Mouse (Mus musculus): ENCODE data around the gene Zbtb20. TPM values are rescaled to one million over a fixed set of nuclear protein-coding genes. Genes with fewer than 3 reads are reported as not detected.

Gene Zbtb20
- polyA plus RNA-seq, 1 experiment from 2014 or later: 54.7 TPM

DNA sequence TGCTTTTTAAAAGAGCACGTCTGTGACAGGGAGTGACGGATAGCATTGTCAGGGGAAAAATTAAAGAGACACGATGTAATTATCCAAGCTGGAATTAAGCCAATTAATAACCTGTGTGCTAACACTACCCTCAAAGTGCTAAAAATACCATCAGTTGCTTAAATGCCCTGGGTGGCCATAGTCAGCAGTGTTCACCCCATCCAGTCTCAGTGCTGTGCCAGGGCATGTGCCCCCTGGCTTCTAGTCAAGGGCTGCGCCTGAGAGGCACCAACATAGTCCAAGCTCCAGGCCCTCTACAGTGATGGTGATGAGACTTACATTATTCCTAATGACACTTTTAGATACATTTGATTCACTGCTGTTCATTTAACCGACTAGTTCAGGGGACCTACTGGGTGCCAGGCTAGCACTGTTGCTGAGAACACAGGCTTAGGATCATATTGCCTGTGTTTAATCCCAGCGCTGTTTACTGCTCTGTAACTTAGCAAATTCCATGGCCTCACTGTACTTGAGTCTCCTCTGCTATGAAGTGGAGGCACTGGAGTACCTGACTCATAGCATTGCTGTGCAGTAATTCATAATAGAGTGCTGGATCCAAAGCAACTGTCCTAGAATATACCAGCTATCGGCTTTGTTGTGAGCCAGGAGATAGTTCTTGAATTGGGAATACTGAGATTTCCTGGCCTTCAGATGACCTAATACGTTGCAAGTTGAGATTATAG lies 624.6 kb downstream of the Zbtb20 start:
- no peak for ATAC-seq (replicated peaks; ENCODE audit: low FRiP score)
- H3K9me3 ChIP-seq (ENCODE audit: control insufficient read depth, low read length): no peaks in the 10 kb centered on the region
- no peak overlapping the region for H3K4me2 ChIP-seq (ENCODE audit: low read depth, low read length, severe bottlenecking)
- WGBS: 80% methylated on average over 8 of the region's 8 CpGs
- no peak for DNase-seq (ENCODE audit: low spot score)
- H3K27me3 ChIP-seq (ENCODE audit: control insufficient read depth, insufficient read depth, low read length): no peaks in the 10 kb centered on the region
- H3K4me3 ChIP-seq (ENCODE audit: low read depth, low read length): no peak overlapping the region
- H3K4me1 ChIP-seq (replicated peaks; ENCODE audit: control insufficient read depth, insufficient read depth, low read length): peaks cover 5% of the 10 kb centered on the region; the same call in 1 of the 2 replicates
- no peak overlapping the region; the same call in 1 of the 2 replicates for H3K27ac ChIP-seq (ENCODE audit: low read depth, low read length)
- no peaks in the 10 kb centered on the region for H3K36me3 ChIP-seq (ENCODE audit: control insufficient read depth, insufficient read depth, low read length)
- H3K9ac ChIP-seq (ENCODE audit: low read length): no peak overlapping the region

- 63% methylated on average over 4 of the region's 4 CpGs for WGBS
- no peaks in the 10 kb centered on the region for H3K27me3 ChIP-seq (ENCODE audit: control insufficient read depth, insufficient read depth, low read length)
- no peak for DNase-seq (ENCODE audit: low spot score)
- H3K9ac ChIP-seq (ENCODE audit: low read length): no peak overlapping the region
- H3K36me3 ChIP-seq (ENCODE audit: control insufficient read depth, insufficient read depth, low read length): no peaks in the 10 kb centered on the region
- H3K4me3 ChIP-seq (ENCODE audit: low read depth, low read length): no peak overlapping the region
- H3K27ac ChIP-seq (ENCODE audit: low read depth, low read length): no peak overlapping the region
- peaks cover 9% of the 10 kb centered on the region; the same call in 1 of the 2 replicates for H3K4me1 ChIP-seq (replicated peaks; ENCODE audit: control insufficient read depth, insufficient read depth, low read length)
- no peaks in the 10 kb centered on the region for H3K9me3 ChIP-seq (ENCODE audit: control insufficient read depth, low read length)
- ATAC-seq (replicated peaks; ENCODE audit: low FRiP score): no peak
- H3K4me2 ChIP-seq (ENCODE audit: low read depth, low read length, severe bottlenecking): no peak overlapping the region
Observed at GRCm38 (mm10) chr16:43501284-43501683, 625.6 kb downstream of the Zbtb20 start.

DNA sequence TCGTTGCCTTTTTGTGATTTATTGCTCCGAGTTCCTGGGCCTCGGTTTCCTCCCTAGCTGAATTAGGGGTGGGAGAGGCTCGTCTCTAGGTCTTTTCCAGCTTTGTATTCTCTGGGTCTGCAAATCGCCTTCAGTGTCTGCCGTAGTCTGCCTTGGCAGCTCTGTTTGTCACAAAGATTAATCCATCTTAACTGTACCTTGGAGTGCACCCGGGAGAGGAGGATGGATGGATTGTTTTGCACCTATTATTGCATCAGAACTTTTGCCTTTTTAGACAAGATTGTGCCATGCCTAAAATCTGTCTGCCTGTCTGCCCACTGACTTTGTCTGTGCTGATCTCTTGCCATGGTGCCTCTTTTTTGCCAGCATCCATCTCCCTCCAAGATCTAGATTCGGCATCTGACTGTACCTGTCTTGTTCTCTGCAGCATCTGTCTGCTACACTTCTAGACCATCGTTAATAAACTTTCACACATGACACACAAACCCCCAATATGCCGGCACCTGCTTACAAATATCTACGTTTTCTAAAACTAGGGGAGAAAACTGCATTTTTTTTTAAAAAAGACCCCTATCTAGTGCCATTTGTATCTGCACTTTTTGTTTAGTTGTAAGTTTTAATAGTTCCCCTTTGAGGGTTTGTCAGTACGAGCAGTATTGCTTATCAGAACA lies 626.8 kb downstream of the Zbtb20 start:
- no peak for DNase-seq (ENCODE audit: low spot score)
- Histone ChIP-seq H3K9ac (ENCODE audit: low read length) (peak overlapping the region; percentile 92; the same call in 1 of the 2 replicates), H3K4me3 (ENCODE audit: low read depth, low read length) (peak overlapping the region; percentile 49), H3K4me1 (replicated peaks; ENCODE audit: control insufficient read depth, insufficient read depth, low read length) (peaks cover 13% of the 10 kb centered on the region; the same call in 1 of the 2 replicates), H3K4me2 (ENCODE audit: low read depth, low read length, severe bottlenecking) (peak overlapping the region; percentile 68), H3K9me3 (ENCODE audit: control insufficient read depth, low read length) (no peaks in the 10 kb centered on the region), H3K36me3 (ENCODE audit: control insufficient read depth, insufficient read depth, low read length) (no peaks in the 10 kb centered on the region), H3K27me3 (ENCODE audit: control insufficient read depth, insufficient read depth, low read length) (no peaks in the 10 kb centered on the region), H3K27ac (ENCODE audit: low read depth, low read length) (peak overlapping the region; percentile 95; the same call in 1 of the 2 replicates)
- WGBS: 40% methylated on average over 12 of the region's 12 CpGs
- ATAC-seq (replicated peaks; ENCODE audit: low FRiP score): no peak

DNA sequence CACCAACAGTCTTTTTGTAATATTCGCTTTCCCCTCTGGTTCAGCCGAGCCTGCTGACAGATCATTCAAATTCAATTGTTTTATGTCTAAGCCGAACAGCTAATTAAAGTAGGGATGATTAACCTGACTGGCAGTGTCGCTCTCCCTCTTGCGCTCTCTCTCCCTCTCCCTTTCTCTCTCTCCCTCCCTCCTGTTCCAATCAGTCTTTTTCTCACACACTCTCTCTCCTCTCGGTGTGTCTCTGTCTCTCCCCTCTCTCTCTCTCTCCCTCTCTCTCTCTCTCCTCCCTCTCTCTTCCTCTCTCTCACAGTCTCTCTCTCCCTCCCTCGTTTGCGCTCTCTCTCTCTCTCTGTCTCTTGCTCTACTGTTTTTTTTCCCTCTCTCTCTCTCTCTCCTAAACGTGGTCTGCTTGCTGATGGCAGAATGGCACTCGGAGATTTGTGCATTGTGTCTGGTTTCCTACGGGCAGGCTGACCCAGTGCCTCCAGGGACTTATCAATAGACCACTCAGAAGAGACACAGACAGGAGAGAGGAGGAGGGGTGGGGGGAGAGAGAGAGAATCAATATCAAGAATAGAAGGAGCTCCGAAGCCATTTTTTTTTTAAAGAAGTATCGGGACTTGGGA lies 627.4 kb downstream of the Zbtb20 start:
- no peaks in the 10 kb centered on the region for H3K9me3 ChIP-seq (ENCODE audit: control insufficient read depth, low read length)
- no peaks in the 10 kb centered on the region for H3K36me3 ChIP-seq (ENCODE audit: control insufficient read depth, insufficient read depth, low read length)
- peak; percentile 72 for DNase-seq (ENCODE audit: low spot score)
- WGBS: 4% methylated on average over 13 of the region's 13 CpGs
- peak overlapping the region; percentile 95 for H3K27ac ChIP-seq (ENCODE audit: low read depth, low read length)
- peak overlapping the region; percentile 92 for H3K9ac ChIP-seq (ENCODE audit: low read length)
- peak overlapping the region; percentile 68 for H3K4me2 ChIP-seq (ENCODE audit: low read depth, low read length, severe bottlenecking)
- no peaks in the 10 kb centered on the region for H3K27me3 ChIP-seq (ENCODE audit: control insufficient read depth, insufficient read depth, low read length)
- peaks cover 13% of the 10 kb centered on the region; the same call in 1 of the 2 replicates for H3K4me1 ChIP-seq (replicated peaks; ENCODE audit: control insufficient read depth, insufficient read depth, low read length)
- H3K4me3 ChIP-seq (ENCODE audit: low read depth, low read length): peak overlapping the region; percentile 49
- peak; percentile 91 for ATAC-seq (replicated peaks; ENCODE audit: low FRiP score)

DNA sequence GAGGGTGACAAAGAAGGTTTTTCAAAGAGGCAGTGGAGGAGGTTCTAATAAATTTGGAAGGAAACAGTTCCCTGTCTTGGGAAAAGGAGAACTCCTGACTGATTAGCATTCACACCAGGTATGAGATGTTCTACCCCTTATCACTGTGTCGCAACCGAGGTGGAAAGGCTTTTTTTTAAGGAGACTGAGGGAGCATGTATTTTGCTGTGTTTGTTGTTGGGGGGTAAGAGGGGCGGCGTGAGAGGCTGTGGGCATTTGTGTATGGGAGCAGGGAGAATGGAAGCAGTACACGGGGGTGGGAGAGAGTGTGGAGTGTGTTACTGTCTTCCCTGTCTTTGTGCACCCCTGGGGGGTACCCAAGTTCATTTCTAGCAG lies 627.9 kb downstream of the Zbtb20 start:
- 2% methylated on average over 5 of the region's 5 CpGs for WGBS
- Histone ChIP-seq H3K9me3 (ENCODE audit: control insufficient read depth, low read length) (no peaks in the 10 kb centered on the region), H3K4me3 (ENCODE audit: low read depth, low read length) (peak overlapping the region; percentile 49), H3K27me3 (ENCODE audit: control insufficient read depth, insufficient read depth, low read length) (no peaks in the 10 kb centered on the region), H3K36me3 (ENCODE audit: control insufficient read depth, insufficient read depth, low read length) (no peaks in the 10 kb centered on the region), H3K27ac (ENCODE audit: low read depth, low read length) (peak overlapping the region; percentile 95), H3K4me1 (replicated peaks; ENCODE audit: control insufficient read depth, insufficient read depth, low read length) (peaks cover 14% of the 10 kb centered on the region; the same call in 1 of the 2 replicates), H3K9ac (ENCODE audit: low read length) (peak overlapping the region; percentile 92), H3K4me2 (ENCODE audit: low read depth, low read length, severe bottlenecking) (peak overlapping the region; percentile 68)
- DNase-seq (ENCODE audit: low spot score) (peak; percentile 63), ATAC-seq (replicated peaks; ENCODE audit: low FRiP score) (peak; percentile 69)

DNA sequence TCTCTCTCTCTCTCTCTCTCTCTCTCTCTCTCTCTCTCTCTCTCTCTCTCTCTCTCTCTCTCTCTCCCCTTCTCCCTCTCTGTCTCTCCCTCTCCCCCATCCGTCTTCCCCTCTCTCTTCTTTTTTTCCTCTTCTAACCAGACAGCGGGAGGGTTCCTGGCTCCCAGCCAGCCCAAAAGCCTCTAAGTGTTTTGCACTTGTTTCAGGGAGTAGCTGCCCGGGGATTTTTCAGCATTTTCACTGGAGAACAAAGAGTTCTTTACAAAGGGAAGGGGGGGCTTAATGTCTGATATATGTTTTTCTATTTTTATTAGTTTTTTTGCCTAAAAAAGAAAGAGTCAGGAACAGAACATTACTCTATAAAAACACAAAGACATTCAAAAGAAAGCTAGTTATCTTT lies 628.5 kb downstream of the Zbtb20 start:
- H3K27me3 ChIP-seq (ENCODE audit: control insufficient read depth, insufficient read depth, low read length): no peaks in the 10 kb centered on the region
- no peaks in the 10 kb centered on the region for H3K36me3 ChIP-seq (ENCODE audit: control insufficient read depth, insufficient read depth, low read length)
- peak; percentile 74 for DNase-seq (ENCODE audit: low spot score)
- peak overlapping the region; percentile 68 for H3K4me2 ChIP-seq (ENCODE audit: low read depth, low read length, severe bottlenecking)
- 0 out of 2 replicates have a peak, but pooled peaks have one; percentile 23 for ATAC-seq (replicated peaks; ENCODE audit: low FRiP score)
- H3K4me1 ChIP-seq (replicated peaks; ENCODE audit: control insufficient read depth, insufficient read depth, low read length): peaks cover 14% of the 10 kb centered on the region; the same call in 1 of the 2 replicates
- peak overlapping the region; percentile 92 for H3K9ac ChIP-seq (ENCODE audit: low read length)
- WGBS: 0% methylated on average over 3 of the region's 3 CpGs
- peak overlapping the region; percentile 95 for H3K27ac ChIP-seq (ENCODE audit: low read depth, low read length)
- H3K9me3 ChIP-seq (ENCODE audit: control insufficient read depth, low read length): no peaks in the 10 kb centered on the region
- H3K4me3 ChIP-seq (ENCODE audit: low read depth, low read length): peak overlapping the region; percentile 49

- 19% methylated on average over 1 of the region's 1 CpGs for WGBS
- no peak for DNase-seq (ENCODE audit: low spot score)
Observed at GRCm38 (mm10) chr16:43504556-43504955, 628.9 kb downstream of the Zbtb20 start.

GRCm38 (mm10) chr16:43505314-43505950 lies 629.8 kb downstream of the Zbtb20 start:
- Histone ChIP-seq H3K9me3 (ENCODE audit: control insufficient read depth, low read length) (no peaks in the 10 kb centered on the region), H3K36me3 (ENCODE audit: control insufficient read depth, insufficient read depth, low read length) (no peaks in the 10 kb centered on the region), H3K4me3 (ENCODE audit: low read depth, low read length) (peak overlapping the region; percentile 25), H3K9ac (ENCODE audit: low read length) (peak overlapping the region; percentile 62), H3K27me3 (ENCODE audit: control insufficient read depth, insufficient read depth, low read length) (no peaks in the 10 kb centered on the region), H3K4me2 (ENCODE audit: low read depth, low read length, severe bottlenecking) (peak overlapping the region; percentile 50), H3K27ac (ENCODE audit: low read depth, low read length) (peak overlapping the region; percentile 79; the same call in 1 of the 2 replicates), H3K4me1 (replicated peaks; ENCODE audit: control insufficient read depth, insufficient read depth, low read length) (peaks cover 16% of the 10 kb centered on the region)
- ATAC-seq (replicated peaks; ENCODE audit: low FRiP score): peak; percentile 6; the same call in 1 of the 2 replicates
- DNase-seq (ENCODE audit: low spot score): no peak
- WGBS: 26% methylated on average over 9 of the region's 9 CpGs

More at GRCm38 (mm10) chr16:43504556-43504955, 628.9 kb downstream of the Zbtb20 start:
- Histone ChIP-seq H3K27me3 (ENCODE audit: control insufficient read depth, insufficient read depth, low read length) (no peaks in the 10 kb centered on the region), H3K9ac (ENCODE audit: low read length) (peak overlapping the region; percentile 92), H3K4me3 (ENCODE audit: low read depth, low read length) (peak overlapping the region; percentile 49), H3K27ac (ENCODE audit: low read depth, low read length) (peak overlapping the region; percentile 95; the same call in 1 of the 2 replicates), H3K36me3 (ENCODE audit: control insufficient read depth, insufficient read depth, low read length) (no peaks in the 10 kb centered on the region), H3K4me1 (replicated peaks; ENCODE audit: control insufficient read depth, insufficient read depth, low read length) (peaks cover 14% of the 10 kb centered on the region; the same call in 1 of the 2 replicates), H3K4me2 (ENCODE audit: low read depth, low read length, severe bottlenecking) (peak overlapping the region; percentile 50), H3K9me3 (ENCODE audit: control insufficient read depth, low read length) (no peaks in the 10 kb centered on the region)
- no peak for ATAC-seq (replicated peaks; ENCODE audit: low FRiP score)

Data from forebrain, embryonic 11.5 days (tissue).